Mouse (Mus musculus): ENCODE data around the gene Mansc4.

Gene Mansc4

DNA sequence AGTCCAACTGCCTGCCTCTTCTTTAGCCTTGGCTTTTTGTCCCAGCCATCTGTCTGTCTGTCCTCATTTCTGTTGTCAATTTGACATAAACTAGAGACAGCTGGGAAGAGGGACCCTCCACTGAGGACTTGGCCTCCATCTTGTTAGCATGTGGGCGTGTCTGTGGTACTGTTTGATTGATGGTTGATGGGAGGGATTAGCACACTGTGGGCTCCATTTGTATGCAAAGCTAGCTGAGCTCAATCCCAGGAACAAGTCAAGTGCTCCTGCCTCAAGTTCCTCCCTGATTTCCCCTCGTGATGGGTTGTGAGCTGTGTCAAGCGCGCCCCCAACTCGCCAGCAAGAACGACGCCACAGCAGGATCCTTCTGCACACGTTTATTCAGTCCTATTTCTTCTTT lies 10.0 kb downstream of the Mansc4 start:
- no peak for DNase-seq (ENCODE audit: low read depth)

- no peak for DNase-seq (ENCODE audit: low read depth)
Measured at GRCm38 (mm10) chr6:147075808-147076387, 10.9 kb downstream of the Mansc4 start.

- DNase-seq (ENCODE audit: low read depth), result no peak
Measured at GRCm38 (mm10) chr6:147064944-147065261, 21.9 kb downstream of the Mansc4 start.

- no peak for DNase-seq (ENCODE audit: low read depth)
Measured at GRCm38 (mm10) chr6:147064226-147064943, 22.4 kb downstream of the Mansc4 start.

- DNase-seq (ENCODE audit: low read depth), result no peak
Measured at GRCm38 (mm10) chr6:147062694-147063093, 24.1 kb downstream of the Mansc4 start.

GRCm38 (mm10) chr6:147062034-147062433 lies 24.8 kb downstream of the Mansc4 start:
- DNase-seq (ENCODE audit: low read depth), result no peak

GRCm38 (mm10) chr6:147061630-147062029 lies 25.2 kb downstream of the Mansc4 start:
- DNase-seq (ENCODE audit: low read depth), result no peak

GRCm38 (mm10) chr6:147059326-147059725 lies 27.5 kb downstream of the Mansc4 start:
- DNase-seq (ENCODE audit: low read depth), result no peak

- DNase-seq (ENCODE audit: low read depth), result no peak
Measured at GRCm38 (mm10) chr6:147055374-147055977, 31.4 kb downstream of the Mansc4 start.

- DNase-seq (ENCODE audit: low read depth), result no peak
Measured at GRCm38 (mm10) chr6:147053785-147054646, 32.8 kb downstream of the Mansc4 start.

GRCm38 (mm10) chr6:147052440-147052839 lies 34.4 kb downstream of the Mansc4 start:
- no peak for DNase-seq (ENCODE audit: low read depth)

GRCm38 (mm10) chr6:147051666-147052065 lies 35.2 kb downstream of the Mansc4 start:
- no peak for DNase-seq (ENCODE audit: low read depth)

- DNase-seq (ENCODE audit: low read depth), result no peak
Measured at GRCm38 (mm10) chr6:147049239-147049805, 37.5 kb downstream of the Mansc4 start.

DNA sequence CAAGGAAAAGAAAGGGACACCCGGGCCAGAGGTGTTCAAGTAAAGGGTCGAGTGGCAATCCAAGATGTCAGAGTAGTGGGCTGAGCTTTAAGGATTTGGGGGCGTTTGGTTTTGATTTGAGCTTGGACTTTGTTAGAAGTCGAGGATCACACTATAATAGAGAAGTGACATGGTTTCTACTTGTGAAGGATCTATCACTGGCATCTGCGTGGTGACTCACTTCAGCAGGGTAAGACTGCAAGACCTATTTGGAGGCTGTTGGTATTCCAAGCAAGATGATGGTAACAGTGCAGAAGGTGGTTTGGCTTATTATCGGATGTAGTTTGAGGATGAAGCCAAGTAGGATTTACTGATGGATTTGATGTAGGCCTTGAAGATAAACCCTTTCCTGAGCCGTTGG lies 43.2 kb downstream of the Mansc4 start:
- peak; percentile 17 for DNase-seq (ENCODE audit: low read depth)

- DNase-seq (ENCODE audit: low read depth), result peak; percentile 83
Measured at GRCm38 (mm10) chr6:147042291-147043290, 44.2 kb downstream of the Mansc4 start, which contains the start of gene Mrps35. Gene Mrps35, plus strand, starts transcription at chr6:147042764.

DNA sequence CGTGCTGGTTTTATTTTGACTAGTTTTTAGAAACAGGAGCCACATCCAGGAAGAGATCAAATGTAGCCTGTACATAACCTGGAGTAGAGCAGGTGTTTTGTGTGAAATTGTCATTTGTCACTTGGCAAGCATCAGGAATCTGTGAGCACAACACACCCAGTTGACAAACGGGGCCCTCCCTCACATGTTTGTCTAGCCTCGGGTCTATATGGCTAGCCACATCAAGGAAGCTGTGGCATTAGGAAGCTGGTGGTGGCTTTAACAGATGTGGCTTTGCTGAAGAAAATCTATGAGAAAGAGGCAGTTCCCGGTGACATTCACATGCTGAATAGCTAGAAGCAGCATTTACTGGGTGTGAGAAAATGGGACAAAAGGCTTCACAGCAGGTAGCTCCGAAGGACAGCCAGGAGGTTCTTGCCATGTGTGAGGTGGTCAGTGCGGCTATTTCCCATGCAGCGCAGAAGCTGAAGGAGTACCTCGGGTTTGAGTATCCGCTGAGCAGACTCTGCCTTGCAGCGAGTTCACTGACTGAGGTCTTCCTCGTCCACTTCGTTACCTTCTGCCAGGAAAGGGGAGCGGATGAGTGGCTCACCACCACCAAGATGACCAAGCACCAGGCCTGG lies 54.4 kb downstream of the Mansc4 start, which contains the start of gene Rep15:
Rep15 (plus strand) TSS at position 282 of the 623 bp plus-strand sequence.
- no peak for DNase-seq (ENCODE audit: low read depth)

GRCm38 (mm10) chr6:147030096-147030885 lies 56.5 kb downstream of the Mansc4 start:
- DNase-seq (ENCODE audit: low read depth), result no peak

GRCm38 (mm10) chr6:147029591-147029990 lies 57.2 kb downstream of the Mansc4 start:
- DNase-seq (ENCODE audit: low read depth), result no peak

DNA sequence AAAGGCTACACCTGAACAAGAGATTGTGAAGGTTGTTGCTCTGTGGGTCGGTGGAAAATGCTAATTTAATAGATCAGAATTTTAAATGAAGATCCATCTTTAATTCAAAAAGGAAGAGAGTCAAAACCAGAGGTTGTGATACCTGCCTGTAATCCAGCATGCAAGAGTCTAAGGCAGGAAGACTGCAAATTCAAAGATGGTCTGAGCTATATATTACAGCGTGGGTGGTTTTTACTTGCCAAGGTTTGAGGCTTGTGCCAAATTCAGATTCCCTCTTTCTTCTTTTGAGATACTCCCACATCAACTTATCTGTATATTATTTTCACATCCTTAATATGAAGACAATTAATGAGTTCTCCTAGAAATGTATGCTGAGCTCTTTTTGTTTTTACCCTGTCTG lies 58.4 kb downstream of the Mansc4 start:
- DNase-seq (ENCODE audit: low read depth), result no peak

Data from c-Kit-positive CD71-positive TER-119-negative erythroid progenitor cells, embryonic 14.5 days (primary cell).